Mouse (Mus musculus): ENCODE measurements around the gene Cep41. TPM values are rescaled to one million over a fixed set of nuclear protein-coding genes. Genes with fewer than 3 reads are reported as not detected.

The Cep41 gene
- polyA plus RNA-seq, 1 experiment from 2014 or later: 2.8 TPM

DNA sequence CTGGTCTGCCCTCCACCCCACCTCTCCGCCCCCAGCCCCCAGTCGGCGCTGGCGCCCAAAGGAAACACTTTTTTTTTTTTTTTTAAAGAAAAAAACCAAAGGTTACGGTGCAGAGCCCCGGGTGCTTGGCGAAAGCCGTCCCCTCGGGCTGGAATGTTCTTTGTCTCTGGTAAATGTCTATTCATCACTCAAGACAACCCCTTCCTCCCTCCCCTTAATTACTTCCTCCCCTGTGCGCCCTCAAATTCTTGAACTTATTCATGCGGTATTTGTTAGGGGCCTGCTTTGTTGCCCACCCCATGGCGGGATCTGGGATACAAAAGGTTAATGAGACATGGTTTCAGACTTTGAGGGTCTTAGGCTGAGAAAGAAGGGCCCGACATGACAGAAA is 42.8 kb upstream of the Cep41 start:
- no peak overlapping the region for H3K27ac ChIP-seq (ENCODE audit: low read depth)
- WGBS (ENCODE audit: insufficient replicate concordance): 47% methylated on average over 13 of the region's 13 CpGs
- ATAC-seq: no peak
- no peak for DNase-seq
- H3K36me3 ChIP-seq (replicated peaks; ENCODE audit: insufficient read depth, low read length): no peaks in the 10 kb centered on the region
- no peak for TF ChIP-seq EP300 (IDR thresholded peaks at IDR 0.05; ENCODE audit: low read depth)
- no peak for TF ChIP-seq CTCF (IDR thresholded peaks at IDR 0.05; ENCODE audit: low read depth)
- peaks cover 55% of the 10 kb centered on the region for H3K27me3 ChIP-seq (ENCODE audit: insufficient read depth, low read length)
- H3K9me3 ChIP-seq (ENCODE audit: low read length): peaks cover 10% of the 10 kb centered on the region
- H3K4me3 ChIP-seq (ENCODE audit: low read depth, low read length): no peak overlapping the region; the same call in 1 of the 2 replicates
- H3K9ac ChIP-seq (replicated peaks): no peak overlapping the region
- 0 out of 2 replicates have a peak, but pooled peaks cover 3% of the 10 kb centered on the region for H3K4me1 ChIP-seq (ENCODE audit: insufficient read depth)
- H3K4me2 ChIP-seq (ENCODE audit: low read depth, low read length): peak overlapping the region; percentile 13; the same call in 1 of the 2 replicates

DNA sequence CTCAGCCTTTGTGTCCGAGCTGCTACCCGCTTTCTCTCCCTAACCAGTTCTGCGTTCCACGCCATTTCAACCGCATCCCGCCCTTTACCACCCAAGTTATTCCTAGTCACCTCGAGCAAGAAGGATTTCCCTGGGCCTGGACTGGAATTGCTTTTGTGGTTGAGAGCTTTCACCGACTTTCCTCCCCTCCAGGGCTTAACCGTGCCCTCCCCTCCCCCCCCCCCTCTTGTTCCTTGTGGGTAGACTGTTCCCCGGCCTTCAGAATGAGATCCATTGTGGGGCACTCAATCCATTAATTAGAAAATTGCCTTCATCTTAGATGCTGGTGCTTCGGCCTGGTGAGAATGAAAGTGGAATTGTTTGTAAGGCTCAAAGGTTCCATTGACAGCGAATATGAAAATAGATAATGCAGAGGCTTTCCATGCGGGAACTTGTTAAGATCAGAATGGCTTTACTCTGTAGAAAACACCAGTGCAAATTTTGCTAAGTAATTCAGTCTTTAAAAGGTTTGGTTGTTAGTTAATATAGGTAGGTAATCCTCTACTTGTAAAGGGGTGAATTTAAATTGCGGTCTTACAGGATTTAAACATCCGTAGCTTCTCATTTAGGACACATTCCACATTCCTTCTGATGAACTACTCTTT is 42.3 kb upstream of the Cep41 start:
- H3K4me2 ChIP-seq (ENCODE audit: low read depth, low read length): peak overlapping the region; percentile 45
- peaks cover 10% of the 10 kb centered on the region for H3K9me3 ChIP-seq (ENCODE audit: low read length)
- no peak overlapping the region; the same call in 1 of the 2 replicates for H3K4me3 ChIP-seq (ENCODE audit: low read depth, low read length)
- TF ChIP-seq CTCF (IDR thresholded peaks at IDR 0.05; ENCODE audit: low read depth) (no peak), EP300 (IDR thresholded peaks at IDR 0.05; ENCODE audit: low read depth) (no peak)
- no peak for ATAC-seq
- no peaks in the 10 kb centered on the region for H3K36me3 ChIP-seq (replicated peaks; ENCODE audit: insufficient read depth, low read length)
- WGBS (ENCODE audit: insufficient replicate concordance): 54% methylated on average over 15 of the region's 15 CpGs
- no peak for DNase-seq
- no peak overlapping the region for H3K9ac ChIP-seq (replicated peaks)
- 0 out of 2 replicates have a peak, but pooled peaks cover 3% of the 10 kb centered on the region for H3K4me1 ChIP-seq (ENCODE audit: insufficient read depth)
- peaks cover 55% of the 10 kb centered on the region for H3K27me3 ChIP-seq (ENCODE audit: insufficient read depth, low read length)
- no peak overlapping the region for H3K27ac ChIP-seq (ENCODE audit: low read depth)

DNA sequence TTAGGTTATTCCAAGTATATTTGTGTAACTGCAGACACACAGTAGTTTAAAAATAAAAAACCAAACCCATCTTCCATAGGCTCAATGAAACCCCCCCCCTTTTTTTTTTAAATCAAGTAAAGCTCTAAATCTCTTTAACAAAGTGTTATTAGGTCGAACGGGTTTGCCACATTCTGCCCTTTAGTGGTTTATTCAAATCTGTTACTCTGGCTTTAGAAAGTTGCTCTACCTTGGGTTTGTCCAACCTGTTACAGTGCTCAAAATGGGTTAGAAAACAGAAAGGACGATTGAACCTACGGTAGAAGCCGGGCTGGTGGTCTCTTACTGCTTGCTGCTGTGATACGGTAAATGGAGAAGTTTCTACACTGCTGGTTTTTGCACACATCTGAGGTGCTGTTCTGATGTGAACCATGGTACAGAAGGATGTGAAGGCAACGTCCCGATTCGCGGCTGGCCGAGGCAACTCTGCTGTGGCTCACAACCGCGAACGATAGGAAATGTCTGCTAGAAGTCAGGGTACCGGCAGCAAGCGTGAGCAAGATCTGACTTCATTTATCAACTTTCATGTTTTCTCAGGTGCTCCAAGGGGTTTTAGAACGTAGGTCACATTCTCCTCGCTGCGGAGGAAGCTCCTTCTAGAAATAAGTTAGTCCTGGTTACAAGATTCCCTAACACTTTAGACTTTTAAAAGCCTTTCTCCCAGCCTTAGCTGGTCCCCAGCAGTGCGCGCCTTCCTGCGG is 41.6 kb upstream of the Cep41 start:
- Histone ChIP-seq H3K9ac (replicated peaks) (no peak overlapping the region), H3K27ac (ENCODE audit: low read depth) (no peak overlapping the region), H3K27me3 (ENCODE audit: insufficient read depth, low read length) (peaks cover 58% of the 10 kb centered on the region), H3K4me3 (ENCODE audit: low read depth, low read length) (no peak overlapping the region), H3K4me1 (ENCODE audit: insufficient read depth) (0 out of 2 replicates have a peak, but pooled peaks cover 3% of the 10 kb centered on the region), H3K36me3 (replicated peaks; ENCODE audit: insufficient read depth, low read length) (no peaks in the 10 kb centered on the region), H3K4me2 (ENCODE audit: low read depth, low read length) (peak overlapping the region; percentile 45), H3K9me3 (ENCODE audit: low read length) (peaks cover 10% of the 10 kb centered on the region)
- no peak for DNase-seq
- TF ChIP-seq CTCF (IDR thresholded peaks at IDR 0.05; ENCODE audit: low read depth) (no peak), EP300 (IDR thresholded peaks at IDR 0.05; ENCODE audit: low read depth) (no peak)
- WGBS (ENCODE audit: insufficient replicate concordance): 46% methylated on average over 22 of the region's 22 CpGs
- ATAC-seq: no peak

DNA sequence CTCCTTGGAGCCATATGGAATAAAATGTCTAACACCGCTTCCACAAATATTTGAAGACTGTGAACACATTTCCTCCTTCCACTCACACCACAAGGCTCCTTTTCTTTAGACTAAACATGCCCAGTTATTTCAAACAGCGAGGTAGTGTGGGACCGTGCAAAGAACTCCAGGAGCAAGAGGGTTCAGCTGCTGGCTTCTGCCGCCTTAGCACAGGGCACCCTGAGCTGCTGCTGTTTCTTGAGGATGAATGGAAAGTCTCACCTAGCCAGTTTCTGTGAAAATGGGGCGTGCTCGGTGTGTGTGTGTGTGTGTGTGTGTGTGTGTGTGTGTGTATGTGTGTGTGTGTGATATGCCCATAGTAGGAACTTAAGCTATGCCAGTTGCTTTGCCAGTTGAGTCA is 40.9 kb upstream of the Cep41 start:
- TF ChIP-seq EP300 (IDR thresholded peaks at IDR 0.05; ENCODE audit: low read depth) (no peak), CTCF (IDR thresholded peaks at IDR 0.05; ENCODE audit: low read depth) (no peak)
- Histone ChIP-seq H3K27ac (ENCODE audit: low read depth) (no peak overlapping the region), H3K36me3 (replicated peaks; ENCODE audit: insufficient read depth, low read length) (no peaks in the 10 kb centered on the region), H3K9ac (replicated peaks) (no peak overlapping the region), H3K27me3 (ENCODE audit: insufficient read depth, low read length) (peaks cover 56% of the 10 kb centered on the region), H3K4me3 (ENCODE audit: low read depth, low read length) (no peak overlapping the region), H3K4me1 (ENCODE audit: insufficient read depth) (0 out of 2 replicates have a peak, but pooled peaks cover 3% of the 10 kb centered on the region), H3K9me3 (ENCODE audit: low read length) (peaks cover 10% of the 10 kb centered on the region), H3K4me2 (ENCODE audit: low read depth, low read length) (no peak overlapping the region)
- WGBS (ENCODE audit: insufficient replicate concordance): 75% methylated on average over 6 of the region's 6 CpGs
- DNase-seq: no peak
- no peak for ATAC-seq

DNA sequence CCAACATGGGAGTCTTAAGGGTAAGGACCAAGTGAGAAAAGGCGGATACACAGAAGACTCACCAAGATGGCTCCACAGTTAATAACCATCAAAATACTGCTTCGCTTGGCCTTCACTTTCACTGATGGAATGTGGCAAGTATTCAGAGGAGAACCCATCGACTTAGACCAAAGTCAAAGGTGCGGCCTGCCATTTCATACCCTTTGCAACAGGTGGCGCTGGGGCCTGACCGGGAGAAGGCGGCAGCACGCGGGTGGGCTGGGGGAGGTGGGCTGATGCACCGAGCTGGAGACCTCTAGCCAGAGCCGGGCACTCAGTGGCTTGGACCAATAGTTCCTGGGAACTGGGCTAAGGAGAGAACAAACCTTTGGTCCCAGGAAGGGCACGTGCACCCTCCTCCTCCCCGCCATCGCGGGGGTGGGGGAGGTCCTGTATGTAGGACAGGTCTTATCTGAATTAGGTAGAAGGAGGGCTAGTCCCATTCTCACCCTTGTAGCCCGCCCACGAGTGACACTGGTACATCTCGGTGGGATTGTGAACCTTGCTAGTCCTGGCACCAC is 39.1 kb upstream of the Cep41 start:
- Histone ChIP-seq H3K27ac (ENCODE audit: low read depth) (no peak overlapping the region), H3K9ac (replicated peaks) (no peak overlapping the region), H3K36me3 (replicated peaks; ENCODE audit: insufficient read depth, low read length) (no peaks in the 10 kb centered on the region), H3K4me1 (ENCODE audit: insufficient read depth) (0 out of 2 replicates have a peak, but pooled peaks cover 3% of the 10 kb centered on the region), H3K9me3 (ENCODE audit: low read length) (peaks cover 4% of the 10 kb centered on the region), H3K4me3 (ENCODE audit: low read depth, low read length) (no peak overlapping the region), H3K27me3 (ENCODE audit: insufficient read depth, low read length) (peaks cover 44% of the 10 kb centered on the region), H3K4me2 (ENCODE audit: low read depth, low read length) (no peak overlapping the region)
- ATAC-seq (no peak), DNase-seq (no peak)
- TF ChIP-seq EP300 (IDR thresholded peaks at IDR 0.05; ENCODE audit: low read depth): no peak
- TF ChIP-seq CTCF (IDR thresholded peaks at IDR 0.05; ENCODE audit: low read depth): no peak
- 54% methylated on average over 18 of the region's 18 CpGs for WGBS (ENCODE audit: insufficient replicate concordance)

DNA sequence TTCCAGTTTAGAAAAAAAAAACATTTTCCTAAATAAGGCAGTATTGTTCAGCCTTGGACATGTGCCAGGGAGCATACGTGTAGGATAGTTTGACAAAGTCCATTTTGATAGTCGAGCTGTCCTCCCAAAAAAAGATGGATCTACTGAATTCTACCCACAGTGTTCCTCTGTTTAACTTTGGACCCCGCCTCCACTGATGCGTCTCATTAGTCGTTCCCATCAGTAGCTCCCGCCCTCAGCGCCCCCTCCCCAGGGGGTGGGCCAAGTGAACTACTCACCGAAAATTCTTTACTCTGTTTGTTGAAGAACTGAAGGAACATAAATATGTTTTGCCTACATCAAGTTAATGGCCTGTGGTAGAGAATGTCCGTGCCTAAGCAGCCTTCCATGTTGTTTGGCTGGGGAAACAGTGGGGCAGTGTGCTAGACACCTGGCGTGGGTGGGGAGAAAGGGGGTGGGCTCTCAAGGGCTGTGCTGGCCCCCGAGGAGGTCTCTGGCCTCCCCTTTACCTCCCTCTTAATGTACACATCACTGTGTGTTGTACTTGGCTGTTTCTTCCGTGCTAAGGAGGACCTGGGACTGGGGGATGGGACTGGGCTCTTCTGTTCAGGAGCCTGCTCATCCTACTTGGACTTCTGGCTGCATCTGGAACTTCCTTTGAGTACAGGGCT is 36.9 kb upstream of the Cep41 start:
- TF ChIP-seq EP300 (IDR thresholded peaks at IDR 0.05; ENCODE audit: low read depth) (no peak), CTCF (IDR thresholded peaks at IDR 0.05; ENCODE audit: low read depth) (no peak)
- DNase-seq: no peak
- 59% methylated on average over 12 of the region's 12 CpGs for WGBS (ENCODE audit: insufficient replicate concordance)
- Histone ChIP-seq H3K9ac (replicated peaks) (no peak overlapping the region), H3K36me3 (replicated peaks; ENCODE audit: insufficient read depth, low read length) (no peaks in the 10 kb centered on the region), H3K4me3 (ENCODE audit: low read depth, low read length) (no peak overlapping the region), H3K4me1 (ENCODE audit: insufficient read depth) (0 out of 2 replicates have a peak, but pooled peaks cover 2% of the 10 kb centered on the region), H3K4me2 (ENCODE audit: low read depth, low read length) (no peak overlapping the region), H3K27me3 (ENCODE audit: insufficient read depth, low read length) (peaks cover 24% of the 10 kb centered on the region), H3K9me3 (ENCODE audit: low read length) (no peaks in the 10 kb centered on the region), H3K27ac (ENCODE audit: low read depth) (no peak overlapping the region)
- no peak for ATAC-seq
